Mouse (Mus musculus) heart, adult 2 months (tissue): ENCODE data around the gene Stx19. TPM values are rescaled to one million over a fixed set of nuclear protein-coding genes. Genes with fewer than 3 reads are reported as not detected.

Source experiments
- DNase-seq, 2 experiments: peaks; one replicate each; pipeline ENCODE4 v3.0.0; 2021
- H3K27ac ChIP-seq: fragments of 200-600 bp; 2 replicates; pipeline ENCODE4 v1.8.1; 2022
- H3K27me3 ChIP-seq: fragments of 200-500 bp; 2 replicates; pipeline ENCODE4 v1.6.1; 2012; ENCODE audit warnings: mild to moderate bottlenecking, low read length, inconsistent platforms, mixed read lengths; ENCODE audit not compliant: control insufficient read depth, insufficient read depth
- H3K36me3 ChIP-seq: fragments of 200-500 bp; 2 replicates; pipeline ENCODE4 v1.6.1; 2012; ENCODE audit warnings: low read length, inconsistent platforms; ENCODE audit not compliant: control insufficient read depth, insufficient read depth
- H3K4me1 ChIP-seq: fragments of 200-500 bp; 2 replicates; pipeline ENCODE4 v1.6.1; 2011; ENCODE audit warnings: low read length; ENCODE audit not compliant: control insufficient read depth, insufficient read depth
- H3K4me3 ChIP-seq: fragments of 200-600 bp; 2 replicates; pipeline ENCODE4 v1.8.1; 2022
- H3K79me2 ChIP-seq: fragments of 200-500 bp; replicated peaks from 2 replicates; pipeline ENCODE4 v1.6.1; 2012; ENCODE audit warnings: mild to moderate bottlenecking, inconsistent platforms, low read length, moderate library complexity, mixed read lengths; ENCODE audit not compliant: control insufficient read depth, insufficient read depth
- H3K9ac ChIP-seq: fragments of 200-500 bp; 2 replicates; pipeline ENCODE4 v1.6.1; 2012; ENCODE audit warnings: low read depth, mild to moderate bottlenecking, control low read depth, inconsistent platforms, low read length, mixed read lengths
- CTCF ChIP-seq: fragments of 200-600 bp; IDR thresholded peaks from 2 replicates; pipeline ENCODE4 v1.8.1; 2022; ENCODE audit warnings: antibody characterized with exemption, mild to moderate bottlenecking, moderate library complexity
- EP300 ChIP-seq: fragments of 200-500 bp; IDR thresholded peaks from 2 replicates; pipeline ENCODE4 v1.6.1; 2011; ENCODE audit warnings: low read depth, low read length, control low read depth; ENCODE audit not compliant: insufficient read depth
- POLR2A ChIP-seq: fragments of 200-500 bp; IDR thresholded peaks from 2 replicates; pipeline ENCODE4 v1.6.1; 2011; ENCODE audit warnings: mild to moderate bottlenecking, low read depth, low read length, control low read depth; ENCODE audit not compliant: insufficient read depth
- WGBS: fragments of 180-500 bp; shearing (Covaris S2); methylation state at CpG from one replicate; pipeline ENCODE4 v1.1.7; 2018; 5-methylcytosine and 5-hydroxymethylcytosine counted together
- intact Hi-C: fragments of 180-260 bp; cut with DNase I; formaldehyde crosslinking; loops from one replicate; pipeline ENCODE4 v1.15.1; 2025
- polyA plus RNA-seq: library from polyadenylated mRNA; depleted of rRNA; stranded (reverse); fragments of >200 nt; gene quantifications from 2 replicates; pipeline ENCODE4 v1.2.3, GENCODE M21; 2012
- total RNA-seq, 2 experiments: library from RNA; stranded (reverse); gene quantifications; 2 replicates each; pipeline ENCODE4 v1.2.3; 2021

Stx19 gene
- total and polyA plus RNA-seq, 3 experiments = 0.06 TPM; not detected in 2

- Histone ChIP-seq H3K27ac (no peak overlapping the region), H3K79me2 (no peaks in the 10 kb centered on the region; the same call in 1 of the 2 replicates), H3K27me3 (no peaks in the 10 kb centered on the region), H3K9ac (no peak overlapping the region), H3K4me1 (peaks cover 3% of the 10 kb centered on the region; the same call in 1 of the 2 replicates), H3K36me3 (no peaks in the 10 kb centered on the region), H3K4me3 (no peak overlapping the region)
- TF ChIP-seq EP300 (no peak), CTCF (no peak), POLR2A (no peak)
- intact Hi-C loops = no loop called here
- WGBS = 52% methylated on average over 3 of the region's 3 CpGs
- DNase-seq = no peak
These were observed 19.7 kb downstream of the Stx19 start for GRCm38 (mm10) chr16:62834016-62834735.

- H3K36me3 ChIP-seq = no peaks in the 10 kb centered on the region
- no peaks in the 10 kb centered on the region; the same call in 1 of the 2 replicates for H3K27me3 ChIP-seq
- H3K4me3 ChIP-seq = no peak overlapping the region
- no peak overlapping the region for H3K9ac ChIP-seq
- WGBS = 87% methylated on average over 6 of the region's 6 CpGs
- DNase-seq = no peak
- H3K27ac ChIP-seq = no peak overlapping the region
- intact Hi-C loops = no loop called here
- H3K79me2 ChIP-seq = peaks cover 4% of the 10 kb centered on the region
- TF ChIP-seq POLR2A (no peak), EP300 (no peak), CTCF (no peak)
- no peaks in the 10 kb centered on the region; the same call in 1 of the 2 replicates for H3K4me1 ChIP-seq
These were observed 30.9 kb downstream of the Stx19 start for GRCm38 (mm10) chr16:62845341-62845740.

- peak; percentile 79 for TF ChIP-seq POLR2A
- TF ChIP-seq CTCF = no peak
- no peak for TF ChIP-seq EP300
- intact Hi-C loops = loop anchor here (1.0 kb wide), 1 partner anchor 60 kb away; the partner anchor contains the start of gene Nsun3
These were observed 32.2 kb downstream of the Stx19 start, which contains the start of gene Arl13b for GRCm38 (mm10) chr16:62846498-62847312. Arl13b (minus strand) TSS chr16:62847040.

GRCm38 (mm10) chr16:62852464-62853252, 38.2 kb downstream of the Stx19 start:
- Histone ChIP-seq H3K36me3 (peaks cover 5% of the 10 kb centered on the region), H3K9ac (no peak overlapping the region), H3K4me1 (peaks cover 3% of the 10 kb centered on the region), H3K27me3 (no peaks in the 10 kb centered on the region), H3K27ac (no peak overlapping the region), H3K79me2 (no peaks in the 10 kb centered on the region), H3K4me3 (no peak overlapping the region)
- 82% methylated on average over 3 of the region's 3 CpGs for WGBS
- intact Hi-C loops = no loop called here
- TF ChIP-seq CTCF (0 out of 2 replicates have a peak, but pooled peaks have one; percentile 6), POLR2A (no peak)
- DNase-seq = no peak

More at GRCm38 (mm10) chr16:62846498-62847312, 32.2 kb downstream of the Stx19 start, which contains the start of gene Arl13b:
- Histone ChIP-seq H3K27ac (peak within 1 kb of the TSS; percentile 89), H3K79me2 (peaks cover 4% of the 10 kb centered on the region), H3K36me3 (no peaks in the 10 kb centered on the region), H3K27me3 (no peaks in the 10 kb centered on the region), H3K4me3 (peak within 1 kb of the TSS; percentile 85), H3K4me1 (no peaks in the 10 kb centered on the region; the same call in 1 of the 2 replicates), H3K9ac (peak within 1 kb of the TSS; percentile 88)
- peak; percentile 90 to 96 for DNase-seq
- under 1% methylated on average over 52 of the region's 52 CpGs for WGBS

GRCm38 (mm10) chr16:62853611-62854126, 39.2 kb downstream of the Stx19 start:
- Histone ChIP-seq H3K4me1 (peaks cover 3% of the 10 kb centered on the region), H3K36me3 (peaks cover 7% of the 10 kb centered on the region), H3K9ac (no peak overlapping the region), H3K4me3 (peak overlapping the region; percentile 70), H3K27me3 (no peaks in the 10 kb centered on the region), H3K27ac (peak overlapping the region; percentile 95), H3K79me2 (no peaks in the 10 kb centered on the region)
- DNase-seq = no peak
- intact Hi-C loops = loop anchor here (2.0 kb wide), 1 partner anchor 67 kb away; the partner anchor contains the start of gene Nsun3
- TF ChIP-seq EP300 (no peak), POLR2A (no peak), CTCF (no peak)
- WGBS = 8% methylated on average over 3 of the region's 3 CpGs
